Mouse (Mus musculus) liver, adult (tissue): ENCODE measurements around the gene Pcbp3.

Experiments used
- GATA4 ChIP-seq: IDR thresholded peaks from 2 replicates; pipeline ENCODE4 v1.6.1; 2014; ENCODE audit warnings: mild to moderate bottlenecking, low read length; ENCODE audit not compliant: insufficient replicate concordance

Gene Pcbp3

DNA sequence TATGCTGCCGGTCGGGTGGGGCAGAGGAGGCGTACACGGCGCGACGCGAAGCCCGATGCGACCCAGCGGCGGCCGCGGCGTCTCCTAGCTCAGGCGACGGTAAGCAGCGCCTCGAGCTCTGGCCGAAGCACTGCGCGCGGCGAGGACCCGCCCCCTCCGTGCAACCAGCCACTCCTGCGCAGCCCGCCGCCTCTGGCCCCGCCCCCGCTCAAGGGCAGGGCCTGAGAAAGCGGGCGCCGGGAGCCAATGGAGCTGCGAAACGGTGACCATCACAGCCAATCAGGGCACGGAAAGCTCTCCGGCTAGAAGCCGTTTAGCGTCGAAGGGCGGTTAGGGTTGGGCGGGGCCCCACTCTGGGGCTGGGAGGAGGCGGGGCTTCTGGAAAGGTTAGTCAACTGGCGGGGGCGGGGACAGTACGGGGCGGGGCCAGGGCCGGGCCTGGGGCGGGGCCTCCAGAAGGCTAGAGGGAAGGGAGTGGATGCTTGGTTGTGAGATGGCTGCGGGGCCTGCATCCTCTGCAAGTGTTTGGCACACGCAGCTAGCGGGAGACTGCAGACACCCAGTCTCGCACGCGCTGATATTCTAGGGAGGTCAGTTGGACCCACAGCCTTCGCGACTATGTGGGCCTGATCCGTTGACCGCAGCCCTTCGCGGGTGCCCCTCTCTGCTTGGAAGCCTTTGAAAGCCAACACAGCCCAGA, at the start of gene Pcbp3:
Gene Pcbp3, minus strand, starts transcription at position 98 of the 700 bp plus-strand sequence.
- TF ChIP-seq GATA4: no peak

DNA sequence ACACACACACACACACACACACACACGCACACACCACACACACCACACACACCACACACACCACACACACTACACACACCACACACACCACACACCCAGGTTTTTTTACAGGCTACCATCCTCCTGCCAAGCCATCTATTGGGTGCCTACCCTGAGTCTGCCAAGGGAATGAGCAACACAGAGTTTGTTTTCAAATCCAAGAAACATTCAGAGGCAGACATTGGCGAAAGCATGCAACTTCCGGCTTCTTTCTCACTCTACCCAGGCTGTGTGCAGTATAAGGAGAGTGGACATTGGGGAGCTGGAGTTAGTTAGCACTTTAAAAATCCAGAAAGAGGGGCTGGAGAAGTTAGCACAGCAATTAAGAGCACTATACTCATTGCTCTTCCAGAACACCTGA, 47.0 kb upstream of the Pcbp3 start:
- TF ChIP-seq GATA4: no peak

DNA sequence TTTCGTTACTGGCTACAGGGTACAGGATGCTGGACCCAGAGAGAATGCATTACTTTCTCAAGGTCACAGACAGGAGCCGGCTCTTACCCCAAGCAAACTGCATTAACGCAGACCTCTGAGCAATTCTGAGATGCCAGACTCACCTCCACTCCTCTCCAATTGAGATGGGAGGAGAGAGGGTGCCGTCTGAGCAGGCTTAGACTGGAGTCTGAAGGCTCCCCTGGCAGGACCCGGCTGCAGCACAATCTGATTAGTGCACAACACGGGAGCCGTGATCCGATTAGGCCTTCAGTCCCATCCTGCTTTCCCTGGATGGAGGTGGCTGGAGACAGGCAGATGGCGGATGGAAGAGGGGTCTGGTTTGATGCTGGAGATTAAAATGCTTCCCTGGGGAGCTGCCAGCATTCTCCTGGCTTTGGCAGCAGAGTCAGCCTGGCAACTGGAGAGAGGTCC, 46.4 kb upstream of the Pcbp3 start:
- TF ChIP-seq GATA4: no peak

DNA sequence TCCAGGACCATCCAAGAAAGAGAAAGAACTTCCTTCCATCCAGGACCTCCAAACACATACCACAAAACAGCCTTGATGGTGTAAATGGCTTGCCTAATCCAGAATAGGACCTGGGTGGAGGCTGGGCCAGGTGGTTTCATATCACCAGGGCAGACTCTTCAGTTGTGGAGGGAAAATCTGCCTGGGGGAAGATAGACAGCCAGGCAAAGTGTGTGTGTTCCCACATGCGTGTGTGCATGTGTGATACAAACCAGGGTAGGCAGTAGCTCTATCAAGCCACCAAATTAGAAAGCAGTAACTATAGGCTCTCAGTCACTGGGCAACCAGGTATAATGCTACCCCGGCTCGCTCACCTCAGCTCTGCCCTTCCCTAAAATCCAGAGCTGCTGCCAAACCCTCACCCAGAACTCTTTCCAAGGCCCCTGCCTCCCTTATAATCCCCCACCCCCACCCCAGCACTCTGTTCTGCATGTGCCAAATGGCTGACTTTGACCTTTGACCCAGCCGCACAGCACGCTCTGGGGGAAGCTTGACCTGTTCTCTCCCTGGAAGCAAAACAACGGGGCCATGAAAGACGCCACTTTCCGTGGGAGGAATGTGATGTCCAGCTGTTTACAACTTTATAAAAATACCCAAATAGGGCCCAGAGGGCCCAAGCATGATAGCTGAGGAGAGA, 45.9 kb upstream of the Pcbp3 start:
- TF ChIP-seq GATA4: no peak

DNA sequence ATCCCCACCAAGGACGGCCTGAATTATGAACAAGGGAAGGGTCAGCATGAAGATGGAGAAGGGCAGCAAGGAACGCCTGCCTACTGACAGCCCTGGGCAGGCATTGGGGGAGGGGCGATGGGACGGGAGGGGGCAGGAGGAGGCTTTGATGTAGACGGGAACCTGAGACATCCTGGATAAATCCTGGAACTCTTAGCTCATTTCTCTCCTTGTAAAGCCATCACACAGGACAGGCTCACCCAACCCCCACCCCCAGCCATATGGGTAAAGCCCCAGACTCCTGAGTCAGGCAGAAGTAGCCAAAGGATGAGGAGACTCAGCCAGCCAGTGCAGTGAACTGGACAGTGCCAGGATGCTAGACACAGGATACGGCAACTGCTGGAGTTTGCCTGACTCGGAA, 43.2 kb upstream of the Pcbp3 start:
- no peak for TF ChIP-seq GATA4

DNA sequence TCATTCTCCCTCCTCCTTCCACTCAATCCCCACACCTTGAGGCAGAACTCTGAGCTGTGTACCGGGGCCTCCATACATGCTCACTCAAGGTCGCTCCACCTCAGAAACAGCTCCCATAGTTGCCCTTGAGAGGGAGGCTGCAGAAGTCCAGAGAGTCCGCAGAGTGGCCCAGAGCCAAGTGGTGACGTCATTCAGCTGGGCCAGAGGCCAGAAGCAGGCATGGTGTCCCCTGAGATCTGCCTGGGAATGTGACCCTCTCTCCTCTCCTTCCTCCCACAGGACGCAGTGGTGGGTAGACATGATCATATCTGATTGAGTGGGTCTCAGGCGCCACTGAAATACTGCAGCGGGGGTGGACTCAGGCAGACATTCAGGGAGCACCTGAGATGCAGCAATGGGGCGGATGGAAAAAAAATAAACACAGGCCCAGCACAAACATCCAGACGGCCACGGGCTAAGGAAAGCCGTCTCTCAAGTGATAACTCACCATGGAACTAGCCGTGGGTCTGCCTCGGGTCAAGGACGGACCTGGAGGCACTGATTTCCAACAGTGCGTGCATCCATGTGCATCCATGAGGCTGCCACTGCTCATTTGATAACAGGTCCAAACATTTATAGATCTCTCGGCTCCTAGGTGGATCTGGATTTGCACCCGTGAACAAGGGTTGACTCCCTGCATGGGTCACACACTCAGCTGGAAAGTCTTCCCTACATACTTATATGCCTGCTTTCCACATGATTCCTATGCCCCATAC, 36.2 kb upstream of the Pcbp3 start:
- no peak for TF ChIP-seq GATA4

DNA sequence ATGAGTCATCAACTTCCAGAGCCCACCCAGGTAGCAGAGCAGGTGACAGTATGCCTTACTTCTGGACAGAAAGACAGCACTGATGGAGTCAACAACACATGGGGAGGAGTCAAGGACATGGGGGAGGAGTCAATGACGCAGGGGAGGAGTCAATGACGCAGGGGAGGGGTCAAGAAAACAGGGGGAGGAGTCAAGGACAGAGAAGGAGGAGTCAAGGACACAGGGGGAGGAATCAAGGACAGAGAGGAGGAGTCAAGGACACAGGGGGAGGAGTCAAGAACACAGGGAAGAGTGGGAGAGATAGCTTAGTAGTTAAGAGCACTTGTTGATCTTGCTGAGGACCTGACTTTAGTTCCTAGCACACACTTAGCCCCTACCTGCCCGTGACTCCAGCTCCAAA, 30.8 kb upstream of the Pcbp3 start:
- TF ChIP-seq GATA4: no peak

DNA sequence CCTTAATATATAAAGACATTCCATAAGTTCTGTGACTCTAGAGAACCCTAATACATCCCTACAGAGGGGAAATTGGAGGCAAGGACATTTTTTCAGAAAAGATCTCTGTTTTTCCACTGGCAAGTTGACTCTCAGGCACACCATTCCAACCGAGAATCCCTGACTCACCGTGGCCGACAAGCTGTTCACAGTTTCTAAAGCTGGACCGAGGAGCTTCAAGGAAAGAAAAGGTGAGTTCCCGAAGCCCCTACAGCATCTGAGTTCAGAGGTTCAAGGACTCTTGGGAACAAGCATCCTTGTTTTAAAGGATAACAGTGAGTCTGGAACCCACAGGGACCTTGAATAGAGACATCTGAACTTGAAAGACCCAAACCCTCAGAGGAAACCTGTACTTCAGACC, 26.9 kb upstream of the Pcbp3 start:
- TF ChIP-seq GATA4: no peak

DNA sequence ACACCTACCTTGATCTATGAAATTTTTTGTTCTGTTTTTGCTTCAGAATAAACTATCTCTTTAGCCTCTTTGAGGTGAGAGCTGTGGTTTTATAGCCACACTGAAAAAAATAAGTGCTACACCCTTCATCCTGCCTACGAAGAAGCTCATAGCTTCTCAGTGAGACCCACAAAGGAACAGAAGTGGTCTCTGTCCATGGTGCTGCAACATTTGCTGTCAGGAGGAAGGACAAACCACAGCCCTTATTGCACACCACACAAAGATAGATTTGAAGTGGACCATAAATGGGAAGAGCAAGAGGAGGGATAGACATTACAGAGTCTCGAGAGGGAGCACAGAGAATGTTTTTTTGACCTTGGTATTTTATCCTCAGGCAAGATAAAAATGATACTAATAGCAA, 16.4 kb upstream of the Pcbp3 start:
- no peak for TF ChIP-seq GATA4

DNA sequence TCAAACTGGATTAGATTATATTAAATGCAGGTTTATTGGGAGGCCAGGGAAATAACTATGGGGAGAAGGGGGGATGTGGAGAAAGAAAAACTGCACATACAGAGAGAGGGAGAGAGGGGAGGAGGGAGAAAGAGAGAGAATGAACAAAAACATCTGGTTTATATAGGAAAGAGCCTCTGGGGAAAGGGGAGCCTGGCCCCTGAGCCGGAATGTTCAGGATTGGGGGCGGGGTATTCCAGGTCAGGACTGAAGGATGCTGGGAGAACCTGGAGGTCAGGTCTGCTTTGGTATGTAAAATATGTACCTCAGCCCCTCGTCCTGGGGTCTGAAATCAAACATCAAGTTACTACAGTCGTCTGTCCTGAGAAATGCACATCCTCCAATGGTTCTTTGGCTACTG, 15.0 kb upstream of the Pcbp3 start:
- TF ChIP-seq GATA4: no peak

DNA sequence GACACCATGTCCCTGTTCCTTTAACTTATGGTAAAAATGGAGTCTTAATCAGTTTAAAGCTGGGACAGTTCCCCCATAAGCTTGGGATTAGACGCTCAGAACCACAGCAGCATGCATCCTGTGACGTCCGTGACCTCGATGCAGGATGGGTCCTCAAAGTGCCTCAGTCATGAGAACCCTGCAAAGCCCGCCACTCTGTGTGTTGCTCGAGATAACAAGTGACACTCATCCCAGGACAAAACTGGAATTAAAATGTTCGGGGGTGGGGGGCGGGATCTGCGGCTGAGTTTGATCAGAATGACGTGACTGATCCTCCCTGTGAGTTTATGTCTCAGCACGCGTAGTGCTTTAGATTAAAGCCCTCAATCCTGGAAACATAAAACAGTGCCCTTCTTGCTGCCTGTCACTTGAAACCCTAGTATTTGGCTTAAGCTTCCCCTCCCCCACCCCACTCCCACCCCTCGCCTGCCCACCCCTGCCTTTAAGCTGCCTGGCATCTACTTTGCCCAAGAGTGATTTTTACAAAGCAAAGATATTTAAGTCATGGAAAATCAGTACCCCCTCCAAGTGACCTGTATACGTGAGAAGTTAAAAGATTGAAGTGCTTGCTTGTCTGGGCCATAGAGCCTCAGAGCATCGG, 12.2 kb upstream of the Pcbp3 start:
- no peak for TF ChIP-seq GATA4

DNA sequence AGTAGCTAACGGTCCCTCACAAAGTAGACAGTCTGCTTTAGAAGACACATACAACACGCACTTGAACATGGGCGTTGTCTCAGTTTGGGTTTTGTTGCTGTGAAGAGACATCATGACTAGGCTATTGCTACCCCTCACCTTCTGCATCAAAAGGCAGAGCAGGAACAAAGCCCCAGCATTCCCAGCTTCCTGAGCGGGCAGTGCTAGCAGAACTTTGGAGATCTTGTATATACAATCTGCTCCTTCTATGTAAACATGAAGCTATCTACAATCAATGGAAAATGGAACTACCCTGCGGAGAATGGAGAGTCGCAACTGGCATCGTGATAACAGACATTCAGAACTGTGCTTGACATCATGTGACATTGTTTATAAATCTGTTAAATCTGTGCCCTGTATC, 9.3 kb upstream of the Pcbp3 start:
- no peak for TF ChIP-seq GATA4

DNA sequence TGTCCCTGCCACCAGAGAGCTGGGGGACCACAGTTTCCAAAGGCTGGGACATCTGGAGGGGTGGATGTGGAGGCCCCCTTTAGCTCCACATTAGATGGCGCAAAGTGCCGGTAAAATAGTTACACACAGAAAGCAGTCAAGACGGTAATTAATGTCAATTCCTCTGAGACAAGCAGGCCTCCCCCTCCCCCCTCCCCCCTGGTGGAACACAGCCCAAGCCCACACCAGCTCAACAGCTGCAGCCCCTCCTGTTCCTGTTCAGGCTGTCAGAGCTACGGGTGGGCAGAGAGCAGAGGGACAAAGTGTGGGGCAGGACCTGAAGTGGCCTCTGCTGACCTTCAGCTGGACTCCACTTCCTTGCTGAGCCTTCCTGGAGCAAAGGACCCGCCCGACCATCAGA, 2.7 kb upstream of the Pcbp3 start:
- TF ChIP-seq GATA4: no peak

DNA sequence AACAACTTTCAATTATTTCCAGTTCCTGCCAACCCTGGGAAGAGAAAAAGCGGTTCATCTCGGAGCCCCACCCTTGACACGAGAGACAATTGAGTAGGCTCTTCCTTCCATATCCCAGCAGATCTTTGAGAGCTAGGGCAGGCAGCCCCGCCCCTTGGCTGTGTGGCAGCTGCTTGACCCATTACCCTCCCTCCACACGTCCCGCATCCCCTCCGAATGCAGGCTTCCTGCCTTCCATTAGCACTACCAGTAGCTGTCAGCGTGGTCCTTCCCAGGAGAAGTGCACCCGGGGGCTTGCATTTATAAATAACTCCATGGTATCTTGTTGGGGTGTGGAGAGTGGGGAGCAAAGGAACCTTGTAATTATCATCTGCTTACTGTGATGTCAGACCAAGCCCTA, 2.3 kb upstream of the Pcbp3 start:
- TF ChIP-seq GATA4: no peak

DNA sequence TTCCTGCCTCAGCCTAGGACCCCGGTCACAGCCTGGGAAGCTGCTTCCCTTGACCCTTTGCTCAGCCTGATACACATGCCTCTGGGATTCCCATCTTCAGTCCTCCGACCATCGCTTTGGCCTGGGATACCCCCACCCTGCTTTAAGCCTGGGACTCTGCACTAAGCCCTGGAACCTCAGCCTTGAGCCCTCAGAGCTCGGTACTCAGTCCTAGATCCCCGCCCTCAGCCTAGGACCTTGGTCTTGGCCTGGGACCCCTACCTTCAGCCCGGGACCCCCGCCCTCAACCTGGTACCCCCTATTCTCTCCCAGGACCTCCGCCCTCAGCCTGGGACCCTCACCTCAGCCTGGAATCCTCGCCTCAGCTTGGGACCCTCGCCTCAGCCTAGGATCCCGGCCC, 531 bp downstream of the Pcbp3 start:
- no peak for TF ChIP-seq GATA4

DNA sequence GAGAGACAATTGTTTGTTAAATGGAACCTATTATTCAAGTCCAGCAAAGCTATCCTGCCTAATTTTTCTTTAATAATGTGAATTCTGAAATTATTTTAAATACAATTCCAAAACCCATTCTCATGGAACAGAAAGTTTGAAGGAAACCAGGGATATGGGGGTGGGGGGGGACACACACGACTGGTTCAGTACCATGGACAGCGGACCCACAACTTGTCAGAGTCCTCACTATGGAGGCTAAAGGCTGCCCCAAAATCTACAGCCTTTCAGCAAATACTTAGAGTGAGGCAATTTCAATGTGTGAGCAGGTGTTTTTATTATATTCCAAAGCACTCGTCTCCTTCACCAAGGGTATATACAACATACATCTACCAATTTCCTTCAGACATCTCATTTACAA, 3.5 kb downstream of the Pcbp3 start:
- no peak for TF ChIP-seq GATA4
